Mouse (Mus musculus): ENCODE data around the gene Gm37240.

Gene Gm37240

DNA sequence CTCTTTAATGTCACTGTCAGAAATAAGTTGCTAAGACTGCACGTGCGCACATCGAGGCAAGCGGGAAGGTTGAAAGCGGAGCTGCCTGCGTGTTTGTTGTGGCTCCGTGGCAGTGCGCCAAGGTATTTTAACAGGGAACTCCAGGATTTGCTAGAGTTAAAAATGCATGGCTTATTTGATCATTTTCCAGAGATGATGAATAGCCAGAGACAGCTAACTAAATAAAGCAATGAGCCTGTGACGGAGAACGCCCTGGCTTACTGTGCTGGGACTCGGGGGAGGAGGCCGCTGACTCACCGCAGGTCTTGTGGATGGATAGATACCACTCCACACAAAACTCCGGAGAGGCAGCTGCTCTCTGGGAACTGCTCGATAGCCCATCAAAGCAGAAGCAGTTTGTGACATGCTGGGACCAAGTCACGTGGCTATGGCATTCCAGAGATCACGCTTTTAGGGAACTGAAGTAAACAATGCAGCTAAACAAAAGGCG, 1190.8 kb downstream of the Gm37240 start:
- peak; percentile 42 for DNase-seq (ENCODE audit: low read depth)

DNA sequence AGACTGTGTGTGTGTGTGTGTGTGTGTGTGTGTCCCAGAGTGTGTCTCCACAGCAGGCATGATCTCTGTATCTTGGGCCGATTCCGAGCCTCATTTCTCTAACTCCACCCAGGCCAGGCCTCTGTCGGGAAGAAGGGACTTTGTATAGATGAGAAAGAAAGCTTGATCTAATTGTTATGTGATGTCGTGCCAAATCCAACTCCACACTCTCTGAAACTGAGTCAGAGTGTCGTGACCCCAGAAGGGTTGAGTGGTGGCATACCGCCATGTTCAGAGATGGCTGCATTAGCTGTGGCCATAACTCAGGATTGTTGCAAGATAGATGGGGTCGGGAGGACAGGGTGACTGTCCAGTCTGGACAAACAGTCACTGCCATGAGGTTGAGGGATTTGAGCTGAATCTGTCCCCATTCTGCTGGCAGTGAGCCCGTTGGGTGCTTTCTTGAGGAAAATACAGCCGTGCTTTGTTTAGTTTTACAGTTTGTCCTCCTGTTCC, 1191.4 kb downstream of the Gm37240 start:
- peak; percentile 39 for DNase-seq (ENCODE audit: low read depth)

DNA sequence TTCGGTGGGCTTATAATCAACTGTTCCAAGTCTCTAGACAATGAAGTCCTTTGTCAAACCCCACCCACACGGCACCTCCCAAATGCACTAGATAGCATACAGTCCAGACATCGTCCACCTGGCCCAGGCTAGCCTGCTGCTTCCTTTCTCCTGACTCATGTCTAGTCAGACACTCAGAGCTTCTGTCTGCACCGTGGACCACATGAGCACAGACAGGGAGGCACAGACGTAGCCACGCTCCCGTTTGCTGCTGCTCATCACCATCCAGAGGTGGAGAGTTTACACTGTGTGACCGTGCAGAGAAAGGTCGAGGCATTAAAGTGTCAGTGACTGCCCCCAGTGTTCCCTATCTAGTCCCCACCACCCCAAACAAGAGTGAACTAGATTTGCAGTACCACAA, 1191.9 kb downstream of the Gm37240 start:
- peak; percentile 25 for DNase-seq (ENCODE audit: low read depth)

DNA sequence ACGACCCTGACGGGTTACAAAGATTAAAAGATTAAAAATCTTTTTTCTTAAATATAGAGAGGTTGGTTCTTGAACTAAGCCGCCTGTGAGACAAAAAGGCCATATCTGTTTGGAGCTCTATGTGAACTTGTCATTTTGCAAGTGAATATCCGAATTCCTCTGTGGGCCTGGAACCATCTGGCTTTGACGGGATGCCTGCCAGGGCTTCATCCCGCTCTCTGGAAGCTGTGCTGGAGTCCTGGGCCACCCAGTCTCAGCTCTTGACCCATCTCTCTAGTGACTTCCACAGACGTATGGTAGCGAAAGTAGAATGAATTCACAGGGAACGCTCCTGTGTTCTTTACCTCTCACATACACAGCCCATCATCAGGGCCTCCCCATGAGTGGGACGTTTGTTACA, 1193.4 kb downstream of the Gm37240 start:
- no peak for DNase-seq (ENCODE audit: low read depth)

DNA sequence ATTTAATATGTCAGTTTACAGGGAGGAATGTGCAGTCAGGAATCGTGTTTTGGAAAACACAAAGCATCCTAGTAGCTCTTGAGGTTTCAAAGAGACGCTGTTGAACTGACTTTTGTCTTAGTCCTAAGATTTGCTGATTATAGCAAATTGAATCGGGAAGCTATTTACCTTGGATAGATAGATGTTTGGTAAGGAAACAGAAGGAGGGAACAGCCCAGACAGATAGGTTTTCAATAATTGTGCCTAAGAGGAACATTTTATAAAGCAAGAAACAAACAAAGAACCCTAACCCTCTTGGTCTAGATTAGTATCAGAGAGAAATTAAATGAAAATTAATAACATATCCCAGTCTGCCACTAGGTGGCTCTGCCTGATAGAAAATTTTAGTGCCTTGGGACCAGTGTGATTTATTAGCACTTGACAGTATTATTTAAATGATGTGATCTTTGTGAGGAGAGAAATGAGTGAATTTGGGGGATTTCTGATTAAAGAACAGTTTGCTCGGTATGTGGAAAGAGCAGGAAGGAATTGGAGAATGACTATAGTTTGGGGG, 1194.6 kb downstream of the Gm37240 start:
- no peak for DNase-seq (ENCODE audit: low read depth)

DNA sequence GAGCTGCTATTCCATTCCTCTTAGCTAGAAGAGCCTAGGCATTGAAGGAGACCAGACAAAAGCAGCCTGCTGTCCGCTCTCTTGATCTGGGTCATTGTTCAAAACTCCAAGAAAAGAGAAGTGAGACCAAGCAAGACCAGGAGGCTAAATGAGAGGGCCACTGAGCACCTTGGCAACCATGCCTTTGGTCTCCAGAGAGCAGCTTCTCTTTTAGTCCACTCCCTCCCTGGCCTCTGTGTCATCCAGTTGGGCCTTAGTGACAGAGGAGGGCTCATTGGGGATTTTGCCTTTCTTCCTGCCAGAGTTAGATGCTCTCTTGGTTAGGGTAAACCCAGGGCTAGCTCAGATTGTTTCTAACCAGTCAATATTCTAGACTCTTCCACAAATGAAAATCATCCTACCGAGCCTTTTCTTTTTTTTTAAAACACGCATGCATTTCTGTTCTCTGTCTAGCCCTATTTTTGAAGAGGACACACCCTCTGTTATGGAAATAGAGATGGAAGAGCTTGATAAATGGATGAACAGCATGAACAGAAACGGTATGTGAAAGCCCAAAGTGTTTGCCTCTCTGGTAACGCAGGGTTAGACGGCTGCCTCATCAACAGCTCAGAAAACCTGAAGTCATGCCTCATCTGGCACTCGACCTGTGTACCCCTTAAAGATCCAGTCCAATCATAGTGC, 1197.1 kb downstream of the Gm37240 start:
- no peak for DNase-seq (ENCODE audit: low read depth)

DNA sequence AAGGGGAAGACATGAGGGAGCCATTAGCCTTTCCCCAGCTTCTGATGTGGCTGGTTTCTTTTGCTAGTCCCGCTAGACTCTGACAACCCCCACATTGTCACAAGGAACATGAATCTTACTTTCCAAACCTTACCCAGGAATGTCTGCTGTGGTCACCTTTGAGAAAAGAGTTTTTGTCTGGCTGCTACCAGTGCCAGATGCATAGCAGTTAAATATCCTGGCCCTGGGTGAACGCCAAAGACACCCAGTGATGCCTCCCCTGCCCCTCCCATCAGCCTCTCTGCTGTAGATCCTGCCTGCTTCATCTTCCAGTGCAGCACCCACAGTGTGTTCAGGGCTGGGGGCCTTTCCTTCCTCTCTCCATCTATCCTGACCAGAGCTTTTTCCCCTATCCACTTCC, 1197.7 kb downstream of the Gm37240 start:
- peak; percentile 21 for DNase-seq (ENCODE audit: low read depth)

DNA sequence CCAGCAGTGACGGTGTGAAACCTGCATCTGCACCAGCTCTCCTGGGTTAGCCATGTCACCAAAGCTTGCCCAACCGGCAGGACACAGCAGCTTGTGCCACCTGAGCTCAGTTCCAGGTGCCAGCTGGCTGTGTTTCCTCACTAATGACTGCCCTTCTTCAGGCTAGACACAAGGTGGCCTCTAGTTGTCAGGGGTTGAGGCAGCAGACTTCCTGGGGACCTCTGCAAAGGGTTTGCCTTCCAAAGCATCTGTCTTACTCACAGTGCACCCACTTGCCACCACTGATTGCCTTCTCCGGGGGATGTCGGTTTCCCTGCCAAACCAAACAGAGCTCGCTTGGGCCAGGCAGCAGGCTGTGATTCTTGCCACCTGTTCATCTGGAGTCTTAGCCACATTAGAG, 1199.1 kb downstream of the Gm37240 start:
- DNase-seq (ENCODE audit: low read depth): no peak

DNA sequence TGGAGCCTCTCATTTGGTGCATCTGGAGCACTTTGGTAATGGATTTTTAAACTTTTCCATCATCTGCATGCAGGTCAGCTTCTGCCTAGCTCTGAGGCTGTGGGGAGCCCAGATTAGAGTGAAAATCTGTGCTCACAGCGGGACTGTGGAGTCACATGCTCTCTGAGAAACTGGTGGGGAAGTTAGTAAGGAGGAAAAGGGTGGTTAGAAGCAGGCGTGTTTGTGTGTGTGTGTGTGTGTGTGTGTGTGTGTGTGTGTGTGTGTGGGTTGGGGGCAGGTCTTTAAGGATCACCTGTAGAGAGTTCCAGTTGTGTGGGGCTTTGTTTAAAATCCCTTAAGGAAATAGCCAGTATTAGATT, 1199.9 kb downstream of the Gm37240 start:
- DNase-seq (ENCODE audit: low read depth): no peak

DNA sequence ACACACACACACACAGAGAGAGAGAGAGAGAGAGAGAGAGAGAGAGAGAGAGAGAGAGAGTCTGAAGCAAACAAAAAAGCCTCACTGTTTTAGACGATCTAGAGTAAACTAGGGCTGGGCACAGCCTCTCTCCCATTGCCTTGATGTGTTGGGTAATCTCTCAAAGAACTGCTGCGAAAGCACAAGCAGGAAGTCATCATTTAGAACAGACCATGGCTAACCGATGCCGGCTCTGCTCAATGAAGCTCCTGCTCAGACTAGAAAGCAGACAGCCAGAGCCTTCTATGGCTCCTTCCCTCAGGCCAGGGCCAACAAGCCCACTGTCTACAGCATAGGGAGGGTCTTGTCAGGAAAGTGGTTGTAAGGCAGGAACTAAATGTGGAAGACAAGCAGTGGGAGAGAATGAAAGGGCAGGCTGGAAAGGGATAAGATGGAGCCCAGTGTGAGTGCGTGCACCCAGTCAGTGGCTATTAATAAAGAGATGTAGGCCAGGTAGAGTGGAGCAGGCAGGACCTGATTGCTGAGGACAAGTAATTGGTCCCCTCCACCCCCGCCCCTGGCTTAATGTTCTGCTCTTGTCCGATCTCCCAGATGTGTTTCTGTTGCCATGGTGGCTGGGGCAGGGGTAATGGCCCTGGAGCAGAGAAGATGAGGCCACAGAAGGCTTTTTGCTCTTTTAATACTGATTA, 1200.4 kb downstream of the Gm37240 start:
- no peak for DNase-seq (ENCODE audit: low read depth)

DNA sequence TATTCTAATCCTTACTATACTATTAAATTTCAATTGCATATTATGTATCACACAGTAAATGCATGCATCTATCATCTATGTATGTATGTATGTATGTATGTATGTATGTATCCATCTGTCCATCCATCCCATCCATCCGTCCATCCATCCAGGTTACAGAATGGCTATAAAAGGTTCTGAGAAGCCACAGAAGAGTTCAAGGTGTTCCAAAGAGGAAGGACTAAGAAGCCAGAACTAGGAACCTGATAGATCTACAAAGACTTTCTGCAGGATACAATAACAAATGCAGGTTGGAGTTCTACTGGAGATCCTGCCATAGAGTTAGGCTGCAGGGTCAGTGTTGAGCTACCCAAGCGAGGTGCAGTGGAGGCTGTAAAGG, 1201.0 kb downstream of the Gm37240 start:
- no peak for DNase-seq (ENCODE audit: low read depth)

DNA sequence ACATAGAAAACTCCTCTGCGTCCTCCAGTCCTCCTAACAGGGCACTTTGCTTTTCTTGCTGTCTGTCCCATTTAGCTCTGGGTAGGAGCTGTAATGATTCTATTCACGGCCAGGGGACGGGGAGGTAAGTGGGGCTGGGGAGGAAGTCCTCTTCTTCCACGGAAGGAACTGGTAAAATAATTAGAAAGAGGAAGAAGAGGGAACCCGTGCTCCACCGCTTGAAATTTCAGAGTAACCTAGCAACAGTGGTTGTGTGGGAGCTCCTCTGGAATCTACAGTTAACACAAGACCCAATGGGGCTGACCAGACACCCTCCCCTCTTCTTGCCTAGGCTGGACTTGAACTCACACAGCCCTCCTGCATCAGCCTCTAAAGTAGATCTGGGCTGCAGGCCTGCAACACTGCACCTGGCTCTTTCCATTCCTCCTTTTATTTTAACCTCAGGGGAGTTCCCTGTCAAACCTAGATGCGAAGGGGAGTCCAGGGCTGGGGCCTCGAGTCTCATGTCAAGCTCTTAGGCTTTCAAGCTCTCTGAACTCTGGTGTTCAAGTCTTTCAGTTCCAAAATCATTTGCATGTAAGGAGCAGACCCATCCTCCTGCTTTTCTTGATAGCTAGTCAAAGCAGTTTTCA, 1201.5 kb downstream of the Gm37240 start:
- no peak for DNase-seq (ENCODE audit: low read depth)

DNA sequence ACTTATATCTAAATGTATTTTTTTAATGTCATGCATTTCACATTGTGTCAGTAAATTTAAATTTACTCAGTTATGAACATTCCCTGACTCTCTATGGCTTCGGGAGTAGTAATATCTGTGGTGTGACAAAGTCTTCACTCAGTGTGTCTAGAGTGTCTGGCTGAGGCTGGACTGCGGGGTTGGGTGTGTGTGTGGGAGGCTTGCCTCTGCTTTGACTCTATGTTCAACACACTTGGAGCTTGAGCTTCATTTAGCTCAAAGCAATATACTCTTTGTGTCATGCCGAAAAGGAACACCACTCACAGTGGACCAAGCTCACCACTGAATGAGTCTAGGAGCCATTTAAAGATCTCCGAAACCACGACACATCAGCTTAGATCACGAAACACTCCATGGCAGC, 1203.5 kb downstream of the Gm37240 start:
- no peak for DNase-seq (ENCODE audit: low read depth)

DNA sequence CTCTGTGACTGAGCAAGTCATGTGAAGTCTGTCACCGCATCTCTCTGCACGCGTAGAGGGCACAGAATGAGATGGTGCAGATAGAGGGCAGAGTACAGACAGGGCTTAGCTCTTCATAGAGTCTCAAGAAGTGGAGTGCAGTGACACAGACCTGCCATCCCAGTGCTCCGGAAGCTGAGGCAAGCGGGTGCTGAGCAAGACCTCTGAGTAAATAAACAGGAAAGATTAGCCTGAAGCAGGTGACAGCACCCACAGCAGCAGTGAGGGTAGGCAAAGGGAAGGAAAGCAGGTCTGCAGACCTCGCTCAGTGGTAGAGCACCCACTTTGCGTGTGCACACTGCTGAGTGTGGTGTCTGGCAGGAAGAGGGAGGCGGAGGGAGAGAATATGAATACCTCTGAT, 1205.6 kb downstream of the Gm37240 start:
- DNase-seq (ENCODE audit: low read depth): no peak

DNA sequence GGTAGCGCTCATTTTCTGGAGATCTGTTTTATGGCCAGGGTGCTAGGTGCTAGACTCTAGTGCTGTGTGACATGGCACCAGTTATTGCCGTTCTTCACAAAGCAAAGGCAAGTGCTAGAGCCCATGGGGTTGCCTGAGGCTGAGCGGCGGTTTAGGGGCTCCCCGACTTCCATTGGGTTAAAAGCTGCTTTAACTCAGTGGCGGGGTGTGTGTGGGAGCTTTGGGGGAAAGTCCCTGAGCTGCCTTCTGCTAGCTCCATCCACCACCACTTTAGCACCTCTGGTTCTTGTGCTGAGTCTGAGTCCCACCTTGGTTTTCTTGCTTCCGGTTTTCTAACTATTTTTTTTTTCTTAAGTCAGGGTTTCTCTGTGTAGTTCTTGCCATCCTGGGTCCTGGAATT, 1207.3 kb downstream of the Gm37240 start:
- DNase-seq (ENCODE audit: low read depth): no peak

DNA sequence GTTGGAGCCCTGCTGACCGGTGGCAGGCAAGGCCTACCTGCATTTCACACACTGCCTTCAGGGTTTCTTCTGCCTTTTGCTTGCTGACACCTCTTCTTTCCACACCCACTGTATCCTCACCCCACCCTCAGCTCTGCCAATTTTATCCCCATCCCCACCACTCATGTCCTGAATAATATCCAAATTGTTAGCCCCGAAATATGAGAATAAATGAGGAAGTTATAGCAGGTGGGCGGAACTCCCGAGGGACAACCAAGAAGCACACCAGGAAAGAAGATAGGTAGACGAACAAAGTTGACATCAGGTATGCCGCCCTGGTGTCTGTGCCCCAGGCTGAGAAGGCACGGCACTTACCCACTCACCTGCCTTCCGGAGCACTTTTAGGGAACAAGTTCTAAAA, 1207.8 kb downstream of the Gm37240 start:
- no peak for DNase-seq (ENCODE audit: low read depth)

DNA sequence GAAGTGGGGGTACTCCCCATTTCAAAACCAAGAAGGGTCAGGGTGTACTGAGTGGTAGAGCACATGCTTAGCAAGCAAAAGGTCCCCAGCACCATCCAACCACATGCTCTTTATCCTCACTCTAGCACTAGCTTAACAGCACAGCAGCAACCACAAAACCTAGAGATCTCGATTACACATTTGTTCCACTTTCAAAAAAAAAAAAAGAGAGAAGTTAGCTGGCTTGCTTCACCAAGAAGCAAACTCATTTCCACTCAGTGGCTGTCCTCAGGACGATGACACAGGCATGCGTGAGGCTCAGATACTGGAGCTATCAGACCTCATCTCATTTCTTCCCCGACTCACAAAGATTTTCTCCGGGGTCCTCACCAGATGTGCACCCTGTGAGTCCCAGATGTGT, 1208.4 kb downstream of the Gm37240 start:
- no peak for DNase-seq (ENCODE audit: low read depth)

DNA sequence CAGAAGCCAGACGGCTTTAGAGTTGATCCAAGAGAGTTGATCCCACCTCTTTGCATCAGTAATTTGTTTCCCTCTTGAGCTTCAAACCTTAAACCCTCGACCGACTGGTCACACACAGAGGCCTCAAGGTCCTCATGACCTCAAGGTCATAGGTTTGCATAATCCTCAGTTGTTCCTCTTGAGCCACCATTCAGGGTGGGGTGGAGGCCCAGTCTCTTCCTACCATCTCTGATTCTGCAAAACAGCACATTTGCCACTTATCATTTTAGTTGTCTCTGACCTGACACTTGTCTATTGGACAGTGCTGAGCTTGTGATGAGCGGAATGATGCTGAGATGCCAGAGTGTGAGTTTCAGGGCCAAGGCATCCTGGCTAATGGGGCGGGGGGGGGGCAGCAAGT, 1211.6 kb downstream of the Gm37240 start:
- DNase-seq (ENCODE audit: low read depth): no peak

DNA sequence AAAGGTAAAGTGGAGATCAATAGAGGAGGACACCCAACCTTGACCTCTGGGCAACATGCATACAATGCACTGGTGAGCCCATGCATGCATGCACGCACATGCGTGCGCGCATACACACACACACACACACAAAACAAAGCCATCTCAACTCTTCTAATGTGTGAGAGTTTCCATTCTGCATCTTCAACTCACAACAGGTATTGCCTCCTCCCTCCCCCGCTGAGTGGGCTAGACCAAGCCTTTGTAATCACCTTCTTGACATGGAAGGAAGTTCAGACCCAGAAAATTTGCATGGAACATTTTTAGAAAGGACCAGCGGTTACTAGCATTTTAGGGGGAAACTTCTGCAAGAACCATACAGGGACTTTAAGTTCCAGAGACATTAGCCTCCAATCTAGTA, 1213.8 kb downstream of the Gm37240 start:
- no peak for DNase-seq (ENCODE audit: low read depth)

DNA sequence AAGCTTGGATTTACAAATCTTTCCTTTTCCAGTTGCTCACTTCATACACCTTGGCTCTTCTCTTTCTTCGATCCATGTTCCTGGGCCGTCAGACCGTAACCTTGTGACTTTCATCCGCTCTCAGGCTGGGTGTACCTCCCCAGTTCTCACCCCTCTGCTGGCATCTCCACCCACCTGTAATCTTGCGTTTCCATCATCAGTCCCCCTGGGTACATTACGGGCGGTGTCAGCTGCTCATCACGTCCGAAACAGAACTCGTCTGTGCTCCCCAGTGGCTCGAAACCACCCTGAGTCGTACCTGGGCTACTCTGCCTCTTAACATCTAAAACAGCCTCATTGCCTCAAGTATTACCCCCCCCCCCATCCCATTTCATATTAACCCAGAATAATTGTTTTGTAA, 1215.2 kb downstream of the Gm37240 start:
- no peak for DNase-seq (ENCODE audit: low read depth)

DNA sequence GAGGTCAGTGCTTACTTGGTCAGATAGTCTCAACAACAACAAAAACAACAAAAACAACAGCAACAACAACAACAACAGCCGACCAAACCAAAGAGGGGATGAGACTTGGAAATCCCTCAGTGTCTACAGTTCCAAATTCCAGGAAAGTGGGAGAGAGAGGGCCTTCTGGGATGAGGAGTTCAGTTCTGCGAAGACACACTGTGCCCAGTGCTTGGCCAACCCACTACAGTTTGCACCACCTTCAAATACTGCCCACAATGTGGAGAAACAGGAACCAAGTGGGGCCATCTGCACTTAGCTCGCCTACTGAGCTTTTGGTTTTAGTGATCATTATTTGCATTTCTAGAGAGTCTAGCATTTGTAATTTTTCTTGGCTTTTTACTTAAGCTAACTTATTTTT, 1218.4 kb downstream of the Gm37240 start:
- no peak for DNase-seq (ENCODE audit: low read depth)

DNA sequence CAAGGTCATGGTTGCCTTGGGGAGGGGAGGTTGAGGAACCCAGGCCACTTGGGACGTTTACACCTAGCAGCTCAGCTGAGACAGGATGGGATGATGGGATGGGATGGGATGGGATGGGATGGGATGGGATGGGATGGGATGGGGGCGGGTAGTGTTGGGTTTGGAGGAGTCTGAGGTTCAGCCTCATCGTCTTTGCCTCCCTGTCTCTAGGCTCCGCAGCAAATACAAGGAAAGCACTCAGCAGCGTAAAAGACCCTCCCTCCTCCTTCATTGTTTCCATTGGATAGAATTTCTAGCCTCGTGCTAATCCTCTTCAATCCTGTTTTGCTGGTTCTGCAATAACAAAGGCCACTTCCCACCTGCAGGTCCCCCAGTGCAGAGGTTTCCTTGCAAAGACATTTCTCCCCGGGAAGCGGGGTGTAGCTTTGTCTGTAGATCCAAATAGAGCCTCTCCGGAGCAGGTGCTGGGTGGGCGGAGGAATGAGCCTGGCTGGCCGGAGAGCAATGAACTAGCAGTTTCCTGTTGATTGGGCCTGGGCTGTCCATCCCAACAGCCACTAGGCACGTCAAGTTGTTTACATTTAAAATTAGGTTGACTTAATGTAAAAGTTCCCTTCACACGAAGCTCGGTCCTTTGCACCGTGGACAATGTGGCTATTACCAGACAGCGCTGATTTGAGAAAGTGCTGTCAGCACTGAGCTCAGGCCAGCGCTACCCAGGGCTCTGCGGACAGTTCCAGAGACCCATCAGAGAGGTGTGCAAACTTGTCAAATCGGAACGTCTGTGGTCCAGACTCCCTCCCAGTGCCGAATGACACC, 1221.9 kb downstream of the Gm37240 start:
- no peak for DNase-seq (ENCODE audit: low read depth)

Data from fibroblast of lung, adult 2 months (primary cell).